Mouse (Mus musculus): ENCODE measurements around the gene Fbln1.

The Fbln1 gene

GRCm38 (mm10) chr15:85233690-85234089, 27.9 kb downstream of the Fbln1 start:
- DNase-seq (ENCODE audit: extremely low read depth, low read depth, low spot score) = no peak

- DNase-seq (ENCODE audit: extremely low read depth, low read depth, low spot score) = no peak
Measured at GRCm38 (mm10) chr15:85238821-85239745, 33.3 kb downstream of the Fbln1 start.

DNA sequence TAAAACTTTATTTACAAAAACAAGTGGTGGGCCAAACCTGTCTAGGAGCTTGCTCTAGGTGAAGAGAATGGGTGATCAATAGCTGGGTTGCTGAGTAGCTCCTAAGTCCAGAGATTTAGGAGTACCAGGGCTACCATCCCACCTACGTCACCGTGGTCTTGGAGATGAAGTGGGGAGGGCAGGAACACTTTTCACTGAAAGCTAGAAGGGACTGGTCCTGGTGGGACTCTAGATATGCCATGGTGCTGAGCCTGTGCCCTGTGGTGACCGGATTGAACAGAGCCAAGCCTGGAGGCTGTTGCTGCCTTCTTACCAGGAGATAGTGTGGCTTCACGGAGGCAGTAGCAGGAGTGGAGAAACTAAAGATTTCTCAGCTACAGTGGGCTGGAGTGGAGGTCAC, 34.3 kb downstream of the Fbln1 start:
- DNase-seq (ENCODE audit: extremely low read depth, low read depth, low spot score) = no peak

DNA sequence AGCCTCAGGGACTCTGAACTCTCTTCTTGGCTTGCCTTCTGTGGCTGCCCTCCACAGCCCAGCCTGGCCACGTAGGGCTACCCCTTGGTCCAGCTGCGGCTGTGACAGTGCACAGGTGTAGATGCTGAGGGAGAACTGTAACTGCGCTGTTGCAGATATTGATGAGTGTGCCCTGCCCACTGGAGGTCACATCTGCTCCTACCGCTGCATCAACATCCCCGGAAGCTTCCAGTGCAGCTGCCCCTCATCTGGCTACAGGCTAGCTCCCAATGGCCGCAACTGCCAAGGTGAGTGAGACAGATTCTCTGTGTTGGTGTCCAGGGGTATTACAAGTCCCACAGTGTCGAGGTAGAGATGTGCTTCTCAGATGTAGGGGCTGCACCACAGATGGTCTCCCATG, 36.1 kb downstream of the Fbln1 start:
- no peak for DNase-seq (ENCODE audit: extremely low read depth, low read depth, low spot score)

DNA sequence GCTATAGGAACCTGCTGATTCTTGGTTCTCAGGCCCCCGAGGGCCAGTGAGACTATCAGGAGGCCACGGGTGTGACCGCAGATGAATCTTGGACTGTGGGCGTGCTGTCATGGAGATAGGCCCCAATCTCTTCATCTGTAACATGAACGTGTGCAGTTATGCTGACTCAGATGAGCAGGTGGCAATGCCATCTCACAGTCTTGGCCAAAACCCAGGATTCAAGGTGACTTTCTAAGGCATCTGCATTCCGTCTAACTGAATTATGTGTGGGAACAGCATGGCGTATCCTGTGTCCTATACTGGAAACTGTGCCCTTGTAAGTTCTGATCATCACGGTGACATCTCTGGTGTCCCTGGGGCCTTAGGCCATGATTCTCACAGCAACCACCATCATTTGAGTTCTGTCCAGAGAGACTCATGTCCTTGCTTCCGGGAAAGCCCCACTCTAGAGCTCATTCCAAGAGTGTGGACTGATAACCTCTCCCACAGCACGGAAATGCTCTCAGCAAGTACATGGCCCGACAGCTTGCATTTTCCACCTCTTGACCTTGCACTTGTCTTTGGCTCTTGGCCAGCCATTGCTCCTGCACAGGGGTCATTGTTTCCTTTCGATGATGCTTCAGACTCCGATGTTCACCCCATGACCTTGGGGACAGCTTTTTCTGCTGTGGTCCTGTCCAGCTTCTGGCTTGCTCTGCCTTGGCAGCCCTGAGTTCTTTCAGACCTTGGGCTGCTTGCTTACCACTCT, 38.8 kb downstream of the Fbln1 start:
- no peak for DNase-seq (ENCODE audit: extremely low read depth, low read depth, low spot score)

- no peak for DNase-seq (ENCODE audit: extremely low read depth, low read depth, low spot score)
Measured at GRCm38 (mm10) chr15:85245241-85246010, 39.7 kb downstream of the Fbln1 start.

GRCm38 (mm10) chr15:85246016-85246415, 40.3 kb downstream of the Fbln1 start:
- no peak for DNase-seq (ENCODE audit: extremely low read depth, low read depth, low spot score)

DNA sequence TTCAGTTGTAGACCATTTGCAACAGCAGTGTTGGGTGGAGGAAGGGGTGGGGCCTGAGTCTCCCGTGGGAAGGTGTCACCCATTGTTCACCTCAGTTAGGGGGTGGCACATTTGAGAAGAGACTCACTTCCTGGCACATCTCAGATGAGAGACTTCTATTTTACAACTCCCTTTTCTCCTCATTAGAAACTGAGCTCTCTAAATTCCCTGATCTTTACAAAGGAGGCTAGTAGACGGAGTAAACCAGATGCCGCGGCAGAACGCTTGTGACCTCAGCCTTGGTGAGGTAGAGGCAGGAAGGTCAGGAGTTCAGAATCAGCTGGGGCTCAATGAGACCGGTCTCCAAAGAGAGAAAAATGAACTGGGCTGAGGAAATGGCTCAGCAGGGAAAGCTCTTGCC, 41.2 kb downstream of the Fbln1 start:
- DNase-seq (ENCODE audit: extremely low read depth, low read depth, low spot score) = no peak

DNA sequence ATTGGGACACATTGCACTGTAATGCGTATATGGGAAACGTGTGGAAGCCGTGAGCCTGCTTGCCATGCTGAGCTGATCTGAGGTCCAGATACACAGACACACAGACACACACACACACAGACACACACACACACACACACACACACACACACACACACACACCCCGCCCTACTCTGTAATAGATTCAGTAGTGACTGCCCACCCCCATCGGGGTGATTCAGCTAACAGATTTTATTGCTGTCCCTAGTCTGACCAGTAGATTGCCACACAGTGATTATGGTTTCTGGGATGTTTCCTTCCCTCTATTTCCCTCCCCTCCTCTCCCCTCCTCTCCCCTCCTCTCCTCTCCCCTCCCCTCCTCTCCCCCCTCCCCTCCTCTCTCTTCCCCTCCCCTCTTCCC, 42.6 kb downstream of the Fbln1 start:
- no peak for DNase-seq (ENCODE audit: extremely low read depth, low read depth, low spot score)

GRCm38 (mm10) chr15:85249252-85249651, 43.5 kb downstream of the Fbln1 start:
- no peak for DNase-seq (ENCODE audit: extremely low read depth, low read depth, low spot score)

GRCm38 (mm10) chr15:85250436-85250835, 44.7 kb downstream of the Fbln1 start:
- DNase-seq (ENCODE audit: extremely low read depth, low read depth, low spot score) = no peak

GRCm38 (mm10) chr15:85252476-85252875, 46.7 kb downstream of the Fbln1 start:
- no peak for DNase-seq (ENCODE audit: extremely low read depth, low read depth, low spot score)

DNA sequence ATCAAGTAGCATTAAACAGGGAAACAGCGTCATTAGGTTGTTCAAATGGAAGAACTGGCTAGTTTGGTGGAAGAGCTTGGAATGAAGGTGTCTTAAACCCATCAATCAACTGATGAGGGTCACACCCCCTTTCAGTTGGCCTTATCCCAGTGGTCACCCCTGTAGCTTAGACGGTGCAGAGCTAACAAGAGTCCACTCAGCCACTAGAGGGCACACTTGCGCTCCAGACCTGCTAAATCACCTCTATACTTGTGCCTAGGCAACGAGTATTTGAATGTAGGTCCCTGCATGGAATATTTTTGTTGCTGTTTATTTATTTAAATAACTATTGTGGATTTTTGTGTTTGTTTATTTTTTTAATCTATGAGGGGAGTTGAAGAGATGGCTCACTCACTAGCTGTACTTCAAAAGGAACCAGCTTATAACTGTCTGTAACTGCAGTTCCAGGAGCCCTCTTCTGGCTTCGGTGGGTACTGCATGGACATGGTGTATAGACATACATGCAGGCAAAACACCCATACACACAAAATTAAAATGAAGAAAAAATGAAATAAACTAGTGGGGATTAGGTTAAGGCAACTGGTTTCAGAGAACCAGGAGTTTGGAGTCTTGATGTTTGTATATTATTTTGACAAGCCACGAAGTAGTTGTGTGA, 52.2 kb downstream of the Fbln1 start:
- DNase-seq (ENCODE audit: extremely low read depth, low read depth, low spot score) = no peak

DNA sequence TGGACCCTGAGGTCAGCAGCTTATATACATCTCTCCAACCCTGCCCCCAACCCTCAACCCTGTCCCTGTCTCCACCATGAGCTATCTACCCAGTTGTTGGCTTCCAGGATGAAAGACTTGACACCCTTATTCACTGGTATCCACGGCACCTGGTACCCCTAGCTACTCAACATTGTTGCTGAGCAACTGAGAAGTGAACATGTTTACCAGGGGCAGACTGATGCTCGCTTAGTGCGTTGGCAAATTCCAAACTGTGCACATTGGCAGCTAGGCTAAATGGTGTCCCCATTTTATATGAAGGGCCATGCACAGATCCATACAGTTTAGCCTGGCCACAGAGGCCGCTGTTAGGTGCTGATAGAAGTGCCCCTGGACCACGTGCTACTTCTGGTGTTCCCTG, 57.1 kb downstream of the Fbln1 start:
- DNase-seq (ENCODE audit: extremely low read depth, low read depth, low spot score) = no peak

GRCm38 (mm10) chr15:85266729-85267434, 61.1 kb downstream of the Fbln1 start:
- DNase-seq (ENCODE audit: extremely low read depth, low read depth, low spot score) = no peak

DNA sequence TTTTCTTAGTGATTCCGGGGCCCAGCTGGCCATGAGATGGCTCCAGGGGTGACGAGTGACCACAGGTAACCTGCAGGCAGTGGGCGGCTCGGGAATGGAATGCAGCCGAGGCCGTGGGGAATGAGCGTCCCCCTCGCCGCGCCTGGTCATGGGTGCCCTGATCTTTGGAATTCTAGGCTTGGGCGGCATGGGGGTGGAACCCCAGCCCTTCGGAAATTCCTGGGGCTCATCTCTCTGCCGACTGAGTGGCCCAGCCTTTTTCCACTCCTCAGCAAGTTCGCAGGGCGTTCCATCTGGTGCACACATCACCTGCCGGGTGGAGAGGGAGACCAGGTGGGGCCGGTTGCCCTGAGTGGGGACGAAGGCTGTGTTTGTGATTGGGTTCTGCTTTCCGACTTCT, 62.1 kb downstream of the Fbln1 start:
- no peak for DNase-seq (ENCODE audit: extremely low read depth, low read depth, low spot score)

- DNase-seq (ENCODE audit: extremely low read depth, low read depth, low spot score) = no peak
Measured at GRCm38 (mm10) chr15:85272988-85273387, 67.2 kb downstream of the Fbln1 start.

GRCm38 (mm10) chr15:85277221-85277620, 71.5 kb downstream of the Fbln1 start:
- no peak for DNase-seq (ENCODE audit: extremely low read depth, low read depth, low spot score)

DNA sequence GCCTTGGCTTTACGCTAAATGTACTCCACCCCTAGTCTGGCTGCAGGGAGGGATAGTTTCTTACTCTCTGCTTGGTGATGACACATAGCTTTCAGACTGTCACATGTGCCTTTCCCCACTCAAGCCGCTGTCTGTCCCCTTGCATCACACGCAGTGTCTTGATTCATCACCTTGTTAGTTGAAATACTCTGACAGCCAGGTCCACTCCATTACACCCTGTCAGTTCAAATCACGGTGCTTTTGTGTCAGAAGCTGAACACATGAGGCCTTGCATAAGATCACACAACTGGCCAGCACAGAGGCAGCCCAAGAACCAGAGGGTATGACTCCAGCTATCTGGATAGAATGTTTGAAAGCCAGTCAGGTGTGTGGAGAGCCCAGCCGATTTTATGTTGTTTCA, 73.2 kb downstream of the Fbln1 start:
- no peak for DNase-seq (ENCODE audit: extremely low read depth, low read depth, low spot score)

DNA sequence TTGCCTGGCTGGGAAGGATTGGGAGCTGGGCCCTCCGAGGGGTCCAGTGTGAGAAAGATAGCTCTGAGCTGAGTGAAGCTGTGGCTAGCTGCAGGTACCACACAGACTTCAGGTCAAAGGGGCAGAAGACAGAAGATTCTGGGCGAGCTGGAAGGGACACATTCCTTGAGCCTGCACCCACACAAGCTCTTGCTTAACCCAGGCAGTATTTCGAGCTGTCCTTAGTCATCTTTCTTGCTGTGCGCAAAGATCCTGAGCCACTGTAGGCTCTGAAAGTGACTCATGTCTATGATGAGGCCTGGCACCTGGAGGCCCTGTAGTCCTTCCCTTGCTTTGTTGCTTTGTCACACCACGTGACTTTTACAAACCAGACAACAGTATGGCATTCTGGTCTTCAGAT, 76.3 kb downstream of the Fbln1 start:
- DNase-seq (ENCODE audit: extremely low read depth, low read depth, low spot score) = peak; percentile 28
